Mouse (Mus musculus) limb, embryonic 14.5 days (tissue): ENCODE results near the gene Slc6a20b. TPM values are rescaled to one million over a fixed set of nuclear protein-coding genes. Genes with fewer than 3 reads are reported as not detected.

Source experiments
- ATAC-seq: fragments of 200-750 bp; cut with Nextera tagmentation; 2 replicates; pipeline ENCODE4 v1.8.0; 2017; ENCODE audit warnings: low read depth, moderate number of reproducible peaks, moderate TSS enrichment; ENCODE audit not compliant: low FRiP score
- DNase-seq: peaks from one replicate; pipeline ENCODE4 v3.0.0-alpha.2; 2015; ENCODE audit warnings: low spot score
- H3K27ac ChIP-seq: fragments of 300-500 bp; sonication (generic); replicated peaks from 2 replicates; pipeline ENCODE4 v1.5.1; 2014; ENCODE audit warnings: low read depth, mild to moderate bottlenecking, low read length, moderate library complexity, mixed read lengths
- H3K27me3 ChIP-seq: fragments of 300-500 bp; sonication (generic); 2 replicates; pipeline ENCODE4 v1.6.1; 2014; ENCODE audit warnings: low read length, mixed read lengths; ENCODE audit not compliant: control insufficient read depth, insufficient read depth
- H3K36me3 ChIP-seq: fragments of 300-500 bp; sonication (generic); 2 replicates; pipeline ENCODE4 v1.6.1; 2014; ENCODE audit warnings: mild to moderate bottlenecking, low read length, moderate library complexity, mixed read lengths; ENCODE audit not compliant: control insufficient read depth, insufficient read depth
- H3K4me1 ChIP-seq: fragments of 300-500 bp; sonication (generic); 2 replicates; pipeline ENCODE4 v1.6.1; 2014; ENCODE audit warnings: antibody characterized with exemption, low read length, mixed read lengths; ENCODE audit not compliant: control insufficient read depth, insufficient read depth
- H3K4me2 ChIP-seq: fragments of 300-500 bp; sonication (generic); replicated peaks from 2 replicates; pipeline ENCODE4 v1.6.1; 2014; ENCODE audit warnings: low read depth, mild to moderate bottlenecking, low read length, moderate library complexity; ENCODE audit not compliant: severe bottlenecking
- H3K4me3 ChIP-seq: fragments of 300-500 bp; sonication (generic); replicated peaks from 2 replicates; pipeline ENCODE4 v1.5.1; 2014; ENCODE audit warnings: low read length
- H3K9ac ChIP-seq: fragments of 300-500 bp; sonication (generic); 2 replicates; pipeline ENCODE4 v1.6.1; 2014; ENCODE audit warnings: mild to moderate bottlenecking, low read depth, low read length, moderate library complexity; ENCODE audit not compliant: severe bottlenecking
- H3K9me3 ChIP-seq: fragments of 300-500 bp; sonication (generic); 2 replicates; pipeline ENCODE4 v1.6.1; 2016; ENCODE audit warnings: low read length; ENCODE audit not compliant: control insufficient read depth
- POLR2A ChIP-seq: fragments of 200-500 bp; IDR thresholded peaks from 2 replicates; pipeline ENCODE4 v1.8.0; 2012; ENCODE audit warnings: inconsistent platforms, mild to moderate bottlenecking, moderate library complexity, borderline replicate concordance; ENCODE audit not compliant: insufficient read depth, insufficient read length; ENCODE audit errors: extremely low read depth
- WGBS: fragments of 180-500 bp; shearing (Covaris S2); extraction: QIAGEN DNeasy Blood & Tissue Kit; methylation state at CpG from one replicate; pipeline ENCODE4 v1.1.7; 2014; 5-methylcytosine and 5-hydroxymethylcytosine counted together
- polyA plus RNA-seq, 2 experiments: library from polyadenylated mRNA; depleted of rRNA in 1 of 2; stranded (reverse) in 1 of 2; unstranded in 1 of 2; fragments of >200 nt; fragmentation: Nextera tagmentation in 1 of 2; extraction: Ambion mirVana in 1 of 2; gene quantifications; 2 replicates each; pipeline versions ENCODE4 v1.2.1 to v1.2.3; 2012 to 2014

Gene Slc6a20b
- polyA plus RNA-seq, 2 experiments, result 0.01 to 0.18 TPM

DNA sequence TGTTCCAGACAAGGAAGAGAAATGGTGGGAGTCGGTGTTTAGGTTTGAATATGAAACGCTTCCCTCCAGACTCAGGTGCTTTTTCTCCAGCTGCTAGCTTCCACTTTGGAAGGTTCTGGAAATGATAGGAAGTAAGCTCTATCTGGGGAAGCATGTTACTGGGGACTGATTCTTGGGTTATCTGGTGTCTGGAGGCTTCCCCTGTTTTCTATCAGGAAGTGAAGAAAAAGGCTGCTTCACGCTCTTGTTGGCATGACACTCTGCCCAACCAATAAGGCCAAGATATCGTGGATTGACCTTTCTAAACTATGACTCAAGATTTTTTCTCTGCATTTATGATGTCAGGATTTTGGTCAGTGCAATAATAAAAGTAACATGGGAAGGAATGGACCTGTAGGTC, 37.2 kb downstream of the Slc6a20b start:
- no peaks in the 10 kb centered on the region for H3K27me3 ChIP-seq
- DNase-seq (no peak), ATAC-seq (no peak)
- no peak overlapping the region for H3K9ac ChIP-seq
- no peaks in the 10 kb centered on the region for H3K4me1 ChIP-seq
- H3K4me3 ChIP-seq, result no peak overlapping the region
- peaks cover 20% of the 10 kb centered on the region for H3K36me3 ChIP-seq
- 96% methylated on average over 4 of the region's 4 CpGs for WGBS
- H3K4me2 ChIP-seq, result no peak overlapping the region
- no peak for TF ChIP-seq POLR2A
- H3K9me3 ChIP-seq, result no peaks in the 10 kb centered on the region
- H3K27ac ChIP-seq, result no peak overlapping the region

DNA sequence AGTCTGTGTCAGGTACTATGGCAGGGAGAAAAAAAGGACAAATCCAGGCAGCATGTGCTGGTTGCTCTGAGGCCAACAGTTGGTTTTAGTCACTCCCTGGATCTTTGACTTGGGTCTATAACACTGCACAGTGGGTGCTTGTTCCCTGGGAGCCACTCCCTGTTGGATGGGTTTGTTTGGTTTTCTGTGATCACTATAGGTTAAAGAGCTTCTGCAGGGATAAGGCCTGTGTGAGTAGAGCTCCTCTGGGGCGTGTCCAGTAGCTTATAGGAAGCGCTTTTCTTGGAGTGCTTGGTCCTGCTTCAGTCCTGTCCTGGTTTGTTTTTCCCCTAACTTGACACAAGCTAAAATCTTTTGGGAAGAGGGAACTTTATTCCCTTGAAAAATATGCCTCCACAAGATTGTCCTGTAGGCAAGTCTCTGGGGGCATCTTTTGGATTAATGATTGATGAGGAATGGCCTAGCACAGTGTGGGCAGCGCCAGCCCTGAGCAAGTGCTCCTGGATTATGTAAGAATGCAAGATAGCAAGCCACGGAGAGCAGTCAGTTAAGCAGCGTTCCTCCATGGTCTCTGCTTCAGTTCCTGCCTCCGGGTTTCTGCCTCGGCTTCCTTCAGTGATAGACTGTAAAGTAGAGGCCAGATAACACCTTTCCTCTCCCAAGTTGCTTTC, 43.0 kb downstream of the Slc6a20b start:
- WGBS, result 92% methylated on average over 7 of the region's 7 CpGs
- H3K9me3 ChIP-seq, result no peaks in the 10 kb centered on the region
- no peak overlapping the region for H3K9ac ChIP-seq
- H3K4me1 ChIP-seq, result no peaks in the 10 kb centered on the region
- no peak for TF ChIP-seq POLR2A
- H3K27me3 ChIP-seq, result no peaks in the 10 kb centered on the region
- peaks cover 43% of the 10 kb centered on the region for H3K36me3 ChIP-seq
- no peak overlapping the region for H3K27ac ChIP-seq
- no peak overlapping the region for H3K4me2 ChIP-seq
- no peak overlapping the region for H3K4me3 ChIP-seq
- no peak for DNase-seq
- ATAC-seq, result no peak

DNA sequence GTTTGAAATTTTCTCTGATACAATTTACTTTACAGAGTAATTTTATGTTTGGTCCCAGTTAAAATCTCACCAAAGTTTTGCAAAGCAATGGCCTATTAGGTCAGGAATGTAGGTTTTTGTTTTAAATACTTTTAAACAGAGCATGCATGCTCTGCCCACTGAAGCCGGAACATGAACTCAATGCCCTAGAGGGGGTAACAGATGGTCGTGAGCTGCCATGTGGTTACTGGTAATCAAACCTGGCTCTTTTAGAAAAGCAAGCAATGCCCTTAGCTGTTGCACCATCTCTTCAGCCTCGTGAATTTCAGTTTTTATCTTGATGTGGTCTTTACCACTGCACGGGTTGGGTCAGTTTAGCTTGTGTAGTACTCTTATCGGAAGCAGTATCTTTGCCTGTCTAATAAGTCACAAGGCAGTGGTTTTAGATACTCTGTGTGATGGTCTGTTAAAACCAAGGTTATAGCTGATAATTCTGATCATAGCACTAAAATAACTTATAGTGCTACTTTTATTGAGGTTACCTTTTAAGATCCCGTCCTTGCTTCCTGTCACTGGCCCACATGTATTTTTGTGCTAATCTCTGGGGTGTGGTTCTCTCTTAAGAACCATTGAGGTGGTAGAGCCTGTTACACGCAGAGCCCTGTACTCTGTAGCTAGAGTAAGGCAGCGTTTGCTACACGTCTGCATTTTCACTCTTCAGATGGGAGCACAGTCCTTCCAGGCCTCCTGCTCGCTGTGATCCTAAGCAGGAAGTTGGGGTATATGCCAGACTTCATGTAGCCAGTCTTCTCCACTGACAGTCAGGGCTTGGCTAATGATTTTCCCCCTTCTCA, 54.8 kb downstream of the Slc6a20b start:
- H3K4me3 ChIP-seq, result no peak overlapping the region
- peaks cover 48% of the 10 kb centered on the region for H3K36me3 ChIP-seq
- 80% methylated on average over 10 of the region's 10 CpGs for WGBS
- H3K9ac ChIP-seq, result no peak overlapping the region
- H3K27me3 ChIP-seq, result no peaks in the 10 kb centered on the region
- DNase-seq (no peak), ATAC-seq (no peak)
- no peaks in the 10 kb centered on the region for H3K4me1 ChIP-seq
- H3K9me3 ChIP-seq, result no peaks in the 10 kb centered on the region
- H3K27ac ChIP-seq, result no peak overlapping the region
- no peak overlapping the region for H3K4me2 ChIP-seq
- no peak for TF ChIP-seq POLR2A

DNA sequence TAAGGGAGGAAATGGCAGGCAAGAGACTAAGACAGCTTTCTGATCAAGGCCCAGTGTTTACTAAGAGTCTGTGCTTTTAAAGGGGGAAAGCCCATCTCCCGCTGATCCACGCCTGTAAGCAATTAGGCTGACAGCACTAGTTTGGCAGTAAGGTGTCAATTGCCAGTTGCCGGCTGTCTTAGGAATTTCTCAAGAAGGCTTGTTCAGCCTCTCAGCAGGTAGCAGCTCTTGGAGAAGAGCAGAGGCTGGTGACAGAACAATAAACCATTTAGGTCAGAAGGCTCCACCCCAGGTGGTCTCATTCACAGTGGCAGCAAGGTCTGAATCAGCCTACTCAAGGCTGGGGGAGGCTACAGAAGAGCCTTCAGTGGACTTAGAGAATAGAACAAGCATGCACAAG, 77.8 kb downstream of the Slc6a20b start:
- Histone ChIP-seq H3K4me1 (no peaks in the 10 kb centered on the region), H3K36me3 (peaks cover 71% of the 10 kb centered on the region), H3K27me3 (no peaks in the 10 kb centered on the region), H3K27ac (no peak overlapping the region), H3K9me3 (no peaks in the 10 kb centered on the region), H3K4me2 (no peak overlapping the region), H3K4me3 (no peak overlapping the region), H3K9ac (no peak overlapping the region)
- ATAC-seq (no peak), DNase-seq (no peak)
- TF ChIP-seq POLR2A, result no peak
- WGBS, result 13% methylated on average over 3 of the region's 3 CpGs

Other genes with a start within 250 kb of the Slc6a20b start
- gene Limd1, start 153.9 kb downstream of the Slc6a20b start, polyA plus RNA-seq (2012; rRNA removed), result 32.5 and 41.1 TPM in 2 replicates
- gene Limd1, start 153.9 kb downstream of the Slc6a20b start, polyA plus RNA-seq (2014; fragmentation: Nextera tagmentation; extraction: Ambion mirVana), result 58.4 and 63.1 TPM in 2 replicates
- 23.5 and 25.2 TPM in 2 replicates for gene Sacm1l, start 102.8 kb downstream of the Slc6a20b start, polyA plus RNA-seq (2012; rRNA removed)
- gene Sacm1l, start 102.8 kb downstream of the Slc6a20b start, polyA plus RNA-seq (2014; fragmentation: Nextera tagmentation; extraction: Ambion mirVana), result 49.6 and 50.2 TPM in 2 replicates
- 0.09 and 0.13 TPM in 2 replicates for gene Ccr9, start 45.9 kb upstream of the Slc6a20b start, polyA plus RNA-seq (2012; rRNA removed)
- gene Ccr9, start 45.9 kb upstream of the Slc6a20b start, polyA plus RNA-seq (2014; fragmentation: Nextera tagmentation; extraction: Ambion mirVana), result 0.17 and 0.30 TPM in 2 replicates
- 0.06 and 0.10 TPM in 2 replicates for gene Slc6a20a, start 46.3 kb upstream of the Slc6a20b start, polyA plus RNA-seq (2012; rRNA removed)
- 0.14 TPM in 1 of 2 replicates, not detected in the other for gene Slc6a20a, start 46.3 kb upstream of the Slc6a20b start, polyA plus RNA-seq (2014; fragmentation: Nextera tagmentation; extraction: Ambion mirVana)
- gene Lztfl1, start 85.1 kb upstream of the Slc6a20b start, polyA plus RNA-seq (2012; rRNA removed), result 24.4 and 33.6 TPM in 2 replicates
- gene Lztfl1, start 85.1 kb upstream of the Slc6a20b start, polyA plus RNA-seq (2014; fragmentation: Nextera tagmentation; extraction: Ambion mirVana), result 64.8 and 74.3 TPM in 2 replicates
- 0.09 and 0.10 TPM in 2 replicates for gene Cxcr6, start 173.9 kb upstream of the Slc6a20b start, polyA plus RNA-seq (2012; rRNA removed)
- 0.44 and 0.70 TPM in 2 replicates for gene Cxcr6, start 173.9 kb upstream of the Slc6a20b start, polyA plus RNA-seq (2014; fragmentation: Nextera tagmentation; extraction: Ambion mirVana)
- 10.7 TPM in 2 replicates for gene Fyco1, start 219.3 kb upstream of the Slc6a20b start, polyA plus RNA-seq (2012; rRNA removed)
- 12.6 and 14.1 TPM in 2 replicates for gene Fyco1, start 219.3 kb upstream of the Slc6a20b start, polyA plus RNA-seq (2014; fragmentation: Nextera tagmentation; extraction: Ambion mirVana)
- 0.01 TPM in 1 of 2 replicates, not detected in the other for gene Xcr1, start 229.5 kb upstream of the Slc6a20b start, polyA plus RNA-seq (2012; rRNA removed)
- not detected in 2 replicates for gene Xcr1, start 229.5 kb upstream of the Slc6a20b start, polyA plus RNA-seq (2014; fragmentation: Nextera tagmentation; extraction: Ambion mirVana)